Mouse (Mus musculus) urinary bladder, postnatal 25 days (tissue): ENCODE results near the gene Fbxl21.
A peak's percentile ranks its signal among the peaks of the same experiment; 100 is the strongest.

ENCODE experiments used
- DNase-seq: peaks from one replicate; pipeline ENCODE4 v3.0.0; 2022; ENCODE audit warnings: low spot score

The Fbxl21 gene

DNA sequence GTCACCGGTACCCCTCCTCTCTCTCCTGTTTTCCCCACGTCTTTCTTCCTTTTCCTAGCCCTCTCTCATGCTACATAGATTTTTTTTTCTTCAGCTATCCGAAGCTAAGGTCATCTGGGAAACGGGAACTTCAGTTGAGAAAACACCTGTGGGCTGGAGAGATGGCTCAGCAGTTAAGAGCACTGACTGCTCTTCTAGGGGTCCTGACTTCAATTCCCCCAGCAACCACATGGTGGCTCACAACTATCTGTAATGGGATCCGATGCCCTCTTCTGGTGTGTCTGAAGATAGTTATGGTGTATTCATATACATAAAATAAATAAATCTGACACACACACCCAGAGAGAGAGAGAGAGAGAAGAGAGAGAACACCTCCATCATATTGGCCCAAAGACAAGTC lies 13.3 kb downstream of the Fbxl21 start:
- no peak for DNase-seq

DNA sequence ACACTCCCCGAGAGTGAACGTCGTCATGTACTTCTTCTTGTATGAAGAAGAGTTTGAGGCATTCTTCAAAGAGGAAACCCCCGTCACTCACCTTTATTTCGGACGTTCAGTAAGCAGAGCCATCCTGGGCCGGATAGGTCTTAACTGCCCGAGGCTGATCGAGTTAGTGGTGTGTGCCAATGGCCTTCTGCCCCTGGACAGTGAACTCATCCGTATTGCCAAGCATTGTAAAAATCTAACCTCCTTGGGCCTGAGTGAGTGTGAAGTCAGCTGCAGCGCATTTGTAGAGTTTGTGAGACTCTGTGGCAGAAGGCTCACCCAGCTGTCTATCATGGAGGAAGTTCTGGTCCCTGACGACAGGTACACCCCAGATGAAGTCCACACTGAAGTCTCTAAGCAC lies 14.8 kb downstream of the Fbxl21 start:
- no peak for DNase-seq

DNA sequence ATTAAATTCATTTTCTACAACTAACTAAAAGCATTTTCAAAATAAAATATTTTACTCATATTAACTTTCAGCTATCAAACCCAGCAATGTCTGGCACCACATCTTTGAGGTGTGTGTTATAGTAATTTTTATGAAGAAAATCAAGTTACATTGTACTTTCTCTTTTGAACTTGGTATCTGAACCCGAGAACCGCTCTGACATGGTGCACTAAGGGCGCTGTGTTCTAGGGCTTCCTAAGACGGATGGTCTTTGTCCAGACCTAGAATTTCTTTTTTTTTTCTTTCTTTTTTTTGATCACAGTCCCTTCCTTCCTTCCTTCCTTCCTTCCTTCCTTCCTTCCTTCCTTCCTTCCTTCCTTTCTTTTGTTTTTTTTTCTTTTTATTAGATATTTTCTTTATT lies 17.6 kb downstream of the Fbxl21 start:
- no peak for DNase-seq

DNA sequence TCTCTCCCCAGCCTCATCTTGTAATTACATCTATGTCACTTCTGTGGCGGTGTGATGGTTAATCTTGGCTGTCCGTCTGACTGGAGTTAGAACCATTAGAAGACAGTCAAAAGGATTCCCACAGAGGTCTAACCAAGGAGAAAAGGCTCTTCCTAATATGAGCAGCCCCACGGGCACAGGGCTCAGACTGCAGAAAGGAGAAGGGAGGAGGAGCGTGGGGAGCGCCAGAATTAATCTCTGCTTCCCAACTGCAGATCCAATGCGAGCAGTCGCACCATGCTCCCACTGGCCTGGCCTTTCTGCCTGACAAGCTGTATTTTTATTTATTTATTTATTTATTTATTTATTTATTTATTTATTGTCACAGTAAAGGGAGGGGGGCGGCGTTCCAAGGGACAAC lies 21.5 kb downstream of the Fbxl21 start:
- no peak for DNase-seq

DNA sequence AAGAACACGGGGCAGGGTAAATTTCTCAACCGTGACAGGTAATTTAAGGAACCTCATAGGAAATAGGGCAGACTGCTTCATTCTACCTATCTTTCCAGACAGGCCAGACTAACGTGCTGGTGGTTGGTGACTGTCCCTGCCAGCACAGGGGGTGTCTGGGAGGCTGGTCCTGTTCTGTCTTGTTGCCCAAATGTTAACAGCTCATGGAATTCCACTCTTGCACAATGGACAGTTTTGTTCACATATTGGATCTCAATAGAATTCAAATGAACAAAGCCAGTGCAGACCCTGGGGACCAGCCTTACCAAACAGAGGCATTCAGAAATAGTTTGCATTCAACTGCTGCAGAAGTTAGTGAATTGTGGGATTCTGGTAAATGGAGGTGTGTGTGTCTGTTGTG lies 22.7 kb downstream of the Fbxl21 start:
- no peak for DNase-seq

DNA sequence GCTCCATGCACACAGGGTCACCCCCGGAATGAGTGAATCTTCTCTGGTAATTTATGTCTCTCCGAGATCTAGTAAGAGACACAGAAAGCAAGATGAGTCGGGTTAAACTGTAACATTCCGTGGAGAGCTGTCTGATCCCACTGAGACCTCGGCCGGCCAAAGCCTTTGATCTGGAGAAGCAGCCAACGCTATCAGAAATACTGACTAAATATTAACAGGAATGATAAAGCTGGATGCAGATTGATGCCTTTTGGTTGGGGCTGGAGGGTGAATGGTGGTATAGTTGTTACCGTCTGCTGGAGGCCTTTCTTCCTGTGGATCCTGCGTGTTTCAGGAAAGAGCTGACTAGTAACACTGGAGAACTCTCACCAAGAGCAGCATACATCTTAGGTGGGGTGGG lies 26.1 kb downstream of the Fbxl21 start, which contains the start of gene Lect2:
Lect2 (minus strand) TSS at position 102 of the 400 bp plus-strand sequence.
- DNase-seq, result no peak

DNA sequence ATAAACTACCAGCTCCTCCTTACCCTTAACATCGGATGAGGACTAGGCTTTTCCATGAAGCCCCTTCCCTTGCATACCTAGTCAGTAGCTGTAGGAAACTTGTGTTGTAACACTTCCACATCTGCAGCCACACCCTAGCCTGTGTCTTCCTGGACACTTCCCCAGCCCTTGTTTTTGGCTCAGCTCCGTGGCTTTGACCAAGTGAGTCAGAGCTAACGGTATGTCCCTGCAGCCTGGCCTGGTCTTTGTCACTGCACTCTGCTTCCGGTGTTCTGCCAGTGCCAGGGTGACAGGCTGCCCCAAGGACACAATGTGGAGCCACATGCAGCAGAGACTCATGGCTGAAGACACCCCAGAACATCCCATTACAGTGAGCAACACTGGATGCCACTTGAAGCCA lies 27.1 kb downstream of the Fbxl21 start:
- DNase-seq, result no peak

DNA sequence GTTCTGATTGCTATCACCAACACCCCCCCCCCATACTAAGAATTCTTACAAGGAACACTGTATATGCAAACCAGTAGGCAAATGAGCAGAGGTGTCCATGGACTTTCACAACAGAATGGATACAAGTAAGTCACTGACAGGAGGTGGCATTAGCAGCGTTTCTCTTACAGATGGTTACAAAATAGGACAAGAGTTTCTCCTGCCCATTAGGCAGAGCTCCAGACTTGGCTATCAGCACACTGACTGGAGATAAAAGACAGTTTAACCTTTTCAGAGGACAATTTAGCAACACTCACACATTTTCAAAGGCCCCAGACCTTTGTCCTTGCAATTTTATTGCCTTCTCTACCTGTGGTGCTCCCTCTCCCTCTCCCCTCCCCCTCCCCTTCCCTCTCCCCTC lies 28.3 kb downstream of the Fbxl21 start:
- DNase-seq, result no peak

DNA sequence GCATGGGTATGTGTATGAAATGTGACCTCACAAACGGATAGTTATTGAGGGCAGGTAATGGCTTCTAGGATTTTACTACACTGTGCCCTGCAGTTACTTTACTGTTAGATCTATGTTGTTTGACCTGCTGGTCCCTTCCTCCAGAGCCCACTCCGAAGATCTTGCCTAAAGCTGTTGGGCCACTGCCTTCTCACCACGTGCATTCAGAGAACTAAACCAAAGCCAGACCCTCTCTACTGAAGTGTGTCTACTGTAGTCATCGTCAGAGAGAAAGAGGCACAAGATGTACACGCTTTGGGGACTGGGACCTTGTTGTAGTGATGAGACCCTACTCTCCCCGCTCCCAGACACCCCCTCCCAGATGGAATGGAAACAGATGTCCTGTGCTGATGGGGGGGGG lies 29.4 kb downstream of the Fbxl21 start:
- DNase-seq, result no peak

DNA sequence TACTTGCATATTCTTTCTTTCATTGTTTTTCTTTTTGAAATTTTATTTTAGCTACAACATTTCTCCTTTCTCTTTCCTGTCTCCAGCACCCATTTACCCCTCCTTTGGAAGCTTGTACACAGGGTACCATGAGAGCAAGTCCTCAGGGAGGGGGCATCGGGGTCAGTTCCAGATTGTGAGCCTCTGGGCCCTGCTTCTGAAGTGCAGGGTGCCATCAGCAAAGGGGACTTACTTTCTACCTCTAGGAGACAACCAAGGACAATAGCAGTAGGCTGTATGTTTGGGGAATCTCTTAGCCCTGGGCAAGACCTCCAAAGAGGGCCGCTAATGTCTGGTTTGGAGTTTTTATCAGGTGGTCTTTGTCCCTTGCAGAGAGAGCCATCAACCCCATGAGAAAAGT lies 31.7 kb downstream of the Fbxl21 start:
- no peak for DNase-seq

DNA sequence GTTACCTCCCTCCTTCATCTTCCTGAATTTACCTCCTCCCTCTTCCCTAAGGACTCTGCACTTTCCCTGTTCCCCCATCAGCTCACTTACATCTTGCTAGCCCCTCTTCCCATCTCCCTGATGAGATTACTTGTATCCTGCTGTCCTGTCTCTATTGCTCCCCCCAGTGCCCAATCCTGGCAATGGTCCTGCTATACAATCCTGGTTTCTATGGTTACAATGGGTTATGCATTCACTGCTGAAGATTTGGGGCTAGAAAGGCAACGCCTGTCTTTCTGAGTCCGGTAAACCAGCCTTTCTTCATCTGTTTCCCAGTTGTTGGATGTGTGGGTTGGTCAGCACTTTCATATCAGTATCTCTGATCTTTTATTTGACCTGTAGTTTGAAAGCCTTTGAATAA lies 32.1 kb downstream of the Fbxl21 start:
- DNase-seq, result no peak

DNA sequence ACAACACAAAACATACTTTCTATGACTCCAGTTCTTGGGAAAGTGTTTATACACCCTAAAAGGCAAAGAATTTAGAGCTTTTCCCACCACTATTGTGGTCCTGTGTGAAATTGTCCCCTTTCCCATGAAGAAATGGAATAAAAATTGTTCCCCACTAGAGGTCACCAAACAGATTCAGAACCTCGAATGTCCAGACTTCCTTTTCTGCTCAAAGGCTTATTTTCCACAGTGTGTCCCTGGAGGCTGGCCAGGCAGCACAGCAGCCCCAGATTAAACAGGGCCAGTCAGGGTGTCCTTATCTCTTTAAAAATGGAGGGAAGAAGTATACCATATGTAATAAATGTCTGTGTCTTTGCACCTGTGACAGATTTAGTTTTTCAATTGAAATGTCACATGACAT lies 33.7 kb downstream of the Fbxl21 start:
- peak; percentile 19 for DNase-seq

DNA sequence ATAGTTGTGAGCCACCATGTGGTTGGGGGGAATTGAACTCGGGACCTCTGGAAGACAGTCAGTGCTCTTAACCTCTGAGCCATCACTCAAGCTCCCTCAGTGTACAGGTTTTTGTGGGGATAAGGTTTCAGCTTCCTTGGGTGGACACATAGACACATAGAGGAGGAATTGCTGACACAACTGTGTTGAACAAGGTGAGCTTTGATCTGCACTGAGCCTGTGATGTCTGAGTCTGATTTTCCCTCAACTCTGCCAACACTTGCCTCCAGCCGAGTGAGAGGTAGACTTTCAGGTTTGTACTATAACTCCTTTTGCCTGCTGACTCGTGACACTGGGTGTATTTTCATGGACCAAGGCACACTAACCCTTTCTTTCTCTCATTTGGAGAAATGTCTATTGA lies 34.4 kb downstream of the Fbxl21 start:
- no peak for DNase-seq

DNA sequence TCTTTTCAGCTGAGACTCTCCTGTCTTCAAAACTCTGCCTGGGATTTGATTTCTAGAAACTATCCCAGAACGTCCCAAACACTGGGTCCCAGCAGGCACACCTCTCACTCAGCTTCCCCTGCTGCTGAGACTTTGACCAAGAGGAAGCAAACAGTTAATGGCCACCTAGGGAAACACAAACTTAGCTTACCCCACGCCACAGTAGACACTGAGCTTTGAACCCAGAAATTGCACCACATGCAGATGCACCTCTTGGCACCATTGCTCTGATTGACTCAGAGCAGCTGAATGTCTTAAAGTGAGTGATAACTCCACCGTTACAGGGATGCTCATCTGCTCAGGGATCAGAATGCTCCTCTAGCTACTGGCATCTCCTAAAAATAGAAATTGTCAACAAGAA lies 36.5 kb downstream of the Fbxl21 start:
- no peak for DNase-seq

DNA sequence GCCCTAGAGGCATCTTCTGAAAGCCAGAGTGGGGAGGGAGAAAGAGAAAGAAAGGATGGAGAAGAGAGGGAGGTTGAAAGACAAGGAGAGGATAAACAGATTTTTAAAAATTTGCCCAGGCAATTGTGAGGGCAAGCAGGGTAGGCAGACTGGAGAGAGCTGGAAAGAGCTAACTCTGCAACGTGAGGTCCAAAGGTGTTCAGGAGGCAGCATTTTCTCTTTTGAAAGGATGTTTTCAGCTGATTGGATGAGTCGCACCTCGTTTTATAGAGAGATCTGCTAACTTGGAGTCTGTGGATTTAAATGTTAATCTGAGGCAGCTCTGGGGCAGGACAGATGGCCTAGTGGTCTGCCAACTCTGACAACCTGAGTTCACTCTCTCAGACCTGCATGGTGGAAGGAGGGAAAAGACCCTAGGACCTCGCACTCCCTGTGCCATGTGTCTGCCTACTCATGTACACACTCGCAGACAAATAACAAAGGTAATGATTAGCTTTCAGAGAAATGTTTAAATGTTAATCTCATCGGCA lies 37.6 kb downstream of the Fbxl21 start:
- DNase-seq, result no peak

DNA sequence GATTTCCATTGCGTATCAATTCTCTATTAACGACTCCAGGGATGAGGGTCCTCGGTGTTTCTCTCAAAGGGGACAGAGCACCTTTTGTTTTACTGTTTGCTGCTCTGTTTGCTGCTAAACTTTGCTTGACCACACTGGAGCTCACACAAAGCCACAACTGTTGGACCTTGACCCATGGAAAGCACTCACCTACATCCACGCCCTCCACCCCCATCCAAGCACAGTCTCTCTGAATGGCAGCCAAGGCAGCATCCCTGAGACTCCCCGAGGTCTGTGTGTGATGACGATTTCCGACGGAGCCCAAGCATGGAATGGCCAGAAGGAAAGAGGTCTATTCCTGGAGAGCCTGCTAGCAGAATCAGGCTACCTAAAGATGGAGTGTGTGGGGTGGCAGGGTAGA lies 38.9 kb downstream of the Fbxl21 start:
- DNase-seq, result no peak

DNA sequence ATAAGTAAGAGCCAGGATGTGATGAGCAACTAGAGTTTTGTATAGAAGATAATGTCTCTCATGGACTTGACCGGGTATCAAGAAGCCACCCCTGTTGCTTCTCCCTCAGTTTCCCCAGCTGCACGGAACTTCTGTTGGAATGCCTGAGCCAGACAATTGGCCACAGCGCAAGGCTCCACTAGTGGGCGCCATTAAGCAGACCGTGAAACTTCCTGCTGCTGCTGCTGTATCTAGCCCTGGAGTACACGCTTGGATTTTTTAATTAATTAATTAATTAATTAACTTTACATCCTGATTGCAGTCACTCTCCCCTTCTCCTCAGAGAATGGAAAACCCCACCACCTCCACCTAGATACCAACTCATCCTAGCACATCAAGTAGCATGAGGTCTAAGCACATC lies 40.8 kb downstream of the Fbxl21 start:
- peak; percentile 41 for DNase-seq

DNA sequence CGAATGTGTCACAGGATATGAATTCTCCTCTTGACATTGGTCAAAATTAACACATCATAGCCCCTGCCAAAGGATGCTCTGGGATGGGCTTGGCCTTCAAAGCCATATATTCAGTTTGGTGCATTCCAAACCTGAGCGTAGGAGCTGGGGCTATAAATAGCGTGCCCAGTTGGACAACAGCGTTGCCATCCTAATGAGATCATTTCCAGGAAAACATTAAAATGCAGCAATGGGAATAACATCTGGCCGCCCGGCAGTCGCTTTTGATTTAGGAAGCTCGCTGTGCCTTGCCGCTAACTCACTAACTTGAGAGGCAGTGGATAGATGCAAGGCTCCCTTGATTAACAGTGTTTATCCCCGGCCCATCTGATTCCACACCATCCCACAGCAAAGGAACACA lies 44.1 kb downstream of the Fbxl21 start:
- DNase-seq, result no peak

DNA sequence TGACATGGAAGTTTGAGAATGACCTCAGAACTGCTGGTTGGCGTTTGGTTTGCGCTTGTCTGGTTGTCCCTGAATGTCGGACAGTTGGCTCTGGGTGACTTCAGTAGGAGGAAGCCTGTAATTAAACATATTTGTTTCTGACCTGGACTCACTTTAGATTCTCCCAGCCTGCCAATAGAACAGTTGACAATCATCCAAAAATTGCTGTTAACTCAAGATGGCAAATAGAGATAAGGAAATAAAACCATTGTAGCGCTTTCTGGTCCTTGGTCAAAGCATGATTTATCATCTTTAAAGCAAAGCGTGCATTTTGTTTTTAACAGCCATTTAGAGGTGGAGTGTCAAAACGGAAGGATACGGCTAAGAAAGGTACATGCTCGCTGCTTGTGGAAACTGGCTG lies 49.4 kb downstream of the Fbxl21 start:
- no peak for DNase-seq

DNA sequence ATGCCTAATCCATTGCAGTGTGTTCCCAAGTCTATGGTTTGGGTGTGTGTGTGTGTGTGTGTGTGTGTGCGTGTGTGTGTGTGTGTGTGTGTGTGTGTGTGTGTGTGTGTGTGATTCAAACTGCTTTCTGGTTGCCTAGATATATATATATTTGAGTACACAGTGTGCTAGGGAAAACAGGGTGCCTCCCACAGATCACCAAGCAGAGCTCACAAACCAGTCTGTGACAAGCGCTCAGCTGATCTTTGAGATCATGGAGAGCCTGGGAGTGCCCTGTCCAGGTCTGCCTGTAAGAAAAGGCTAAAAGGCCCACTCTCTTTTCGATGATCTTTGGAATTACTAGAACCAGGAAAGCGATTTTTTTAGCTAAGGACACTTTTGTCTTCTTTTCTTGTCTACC lies 52.8 kb downstream of the Fbxl21 start:
- no peak for DNase-seq

DNA sequence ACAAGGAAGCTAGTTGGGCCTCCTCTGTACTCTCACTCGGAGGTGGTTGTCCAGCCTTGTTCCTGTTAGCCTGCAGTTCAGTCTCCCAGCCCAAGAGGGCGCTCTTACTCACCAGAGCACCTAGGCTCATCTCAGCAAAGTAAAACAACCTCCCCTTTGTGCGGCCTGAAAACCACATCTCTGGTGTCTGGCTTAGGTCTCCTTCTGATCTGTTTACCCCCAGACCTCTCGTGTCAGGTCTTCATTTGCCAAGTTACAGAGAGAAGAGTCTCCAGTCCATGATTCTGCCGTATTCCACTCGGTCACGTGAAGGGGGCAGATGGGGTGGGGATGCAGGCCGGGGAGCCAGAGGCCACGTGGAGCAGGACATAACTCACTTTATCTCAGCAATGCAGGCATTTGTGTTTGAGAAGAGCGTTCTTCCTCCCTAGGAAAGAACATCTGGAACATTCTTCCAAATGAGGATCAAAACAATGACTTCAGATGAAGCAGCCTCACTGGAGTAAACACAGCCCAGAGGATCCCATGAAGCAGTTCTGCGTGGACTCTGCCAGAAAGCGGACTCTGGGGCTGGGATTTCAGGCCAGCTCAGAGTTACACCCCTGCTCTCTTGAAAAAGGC lies 53.5 kb downstream of the Fbxl21 start:
- DNase-seq, result peak; percentile 74

DNA sequence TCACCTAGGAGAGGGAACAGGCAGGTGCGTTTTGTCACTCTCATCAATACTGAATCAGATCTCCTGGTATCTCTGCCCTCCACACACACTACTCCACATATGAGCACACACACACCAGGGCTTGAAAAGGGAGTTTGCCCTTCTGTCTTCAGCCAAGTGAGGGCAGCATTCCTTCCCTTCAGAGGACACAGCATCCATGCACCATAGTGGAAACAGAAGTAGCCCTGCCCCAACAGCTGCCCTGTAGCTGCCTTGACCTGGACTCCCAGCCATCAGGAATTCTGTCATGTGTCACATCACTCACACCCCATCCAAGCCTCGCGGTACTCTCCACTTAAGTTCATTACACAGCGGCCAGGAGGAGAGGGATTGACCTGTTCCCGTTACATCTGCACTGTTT lies 55.8 kb downstream of the Fbxl21 start:
- no peak for DNase-seq

DNA sequence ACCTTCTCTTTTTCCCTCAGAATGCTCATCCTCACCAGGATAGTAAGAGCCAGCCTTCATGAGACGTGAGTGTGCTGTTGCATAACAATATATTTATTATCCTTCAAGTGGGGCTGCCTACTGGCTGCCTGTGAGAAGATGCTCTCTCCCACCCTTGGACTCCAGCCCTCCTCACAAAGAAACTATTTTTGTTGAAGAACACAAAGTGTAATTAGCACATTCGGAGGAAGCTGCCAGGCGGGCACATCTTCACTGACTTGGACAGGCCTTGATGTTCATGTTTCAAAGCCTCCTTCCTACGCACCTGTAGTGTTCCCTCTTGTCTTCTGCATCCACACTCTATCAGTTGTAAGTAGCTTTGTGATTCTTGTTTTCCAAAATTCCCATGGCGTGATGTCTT lies 58.2 kb downstream of the Fbxl21 start:
- no peak for DNase-seq

DNA sequence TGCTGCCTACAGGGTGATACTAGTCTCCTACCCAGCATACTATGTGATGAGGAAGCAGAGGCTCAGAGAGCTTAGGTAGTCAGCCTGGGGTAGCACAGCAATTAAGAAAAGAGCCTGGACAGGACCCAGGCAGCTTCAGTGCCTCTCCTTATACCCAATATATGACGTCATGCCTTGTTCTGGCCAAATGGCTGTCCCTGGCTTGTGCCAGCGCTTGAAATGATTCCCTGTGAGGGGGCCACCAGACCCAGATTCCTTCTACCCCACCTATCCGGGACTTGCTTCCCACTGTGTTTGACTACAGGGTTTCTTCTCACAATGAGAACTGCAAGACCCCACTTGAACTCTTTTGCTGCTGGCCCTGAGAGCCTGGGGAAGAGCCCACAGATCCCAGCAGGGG lies 59.2 kb downstream of the Fbxl21 start:
- DNase-seq, result no peak
